Mouse (Mus musculus): ENCODE measurements around the gene Ube2cbp. TPM values are rescaled to one million over a fixed set of nuclear protein-coding genes. Genes with fewer than 3 reads are reported as not detected.
A peak's percentile ranks its signal among the peaks of the same experiment; 100 is the strongest.

The Ube2cbp gene
- total and polyA plus RNA-seq, 3 experiments = 3.3 to 6.4 (median 5.5) TPM

DNA sequence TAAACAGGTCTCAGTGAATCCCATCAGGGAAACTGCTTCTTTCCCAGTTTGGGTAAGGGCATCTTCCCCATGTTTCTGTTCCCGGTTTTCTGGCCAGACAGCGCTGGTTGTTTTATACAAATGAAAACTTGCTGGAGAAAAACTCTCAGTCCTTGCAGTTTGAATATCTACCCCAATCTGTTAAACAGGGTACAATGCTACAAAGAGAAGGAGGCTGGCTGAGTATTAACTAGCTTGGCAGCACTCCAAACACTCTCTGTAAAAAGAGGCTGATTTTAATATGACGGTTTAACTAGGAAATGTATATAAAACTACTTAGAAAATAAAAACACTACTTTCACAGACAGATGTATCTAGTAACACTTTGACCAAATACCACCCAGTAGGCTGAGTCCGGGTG lies 129.2 kb downstream of the Ube2cbp start:
- dilution Hi-C loops (cut with MboI; ENCODE audit: extremely low pct_ligation_motif_present, extremely low pct_unique_long_range_greater_than_20kb, low sequenced_read_pairs) (no loop called here), in situ Hi-C loops (cut with MboI; ENCODE audit: low pct_ligation_motif_present, low pct_unique_long_range_greater_than_20kb, low sequenced_read_pairs) (no loop called here)
- Histone ChIP-seq H3K79me2 (replicated peaks; ENCODE audit: control insufficient read depth, extremely low read depth, insufficient read depth, poor library complexity, severe bottlenecking) (no peaks in the 10 kb centered on the region), H3K27me3 (replicated peaks) (no peaks in the 10 kb centered on the region), H3K4me2 (ENCODE audit: insufficient read depth, low read depth, poor library complexity, severe bottlenecking) (no peak overlapping the region), H3K4me3 (replicated peaks in 1 of 3; ENCODE audit: low read depth in 2 of 3, low read length in 2 of 3, poor library complexity in 1 of 3) (no peak overlapping the region), H3K36me3 (replicated peaks in 1 of 2; ENCODE audit: control insufficient read depth in 1 of 2, insufficient read depth in 1 of 2, low read length in 1 of 2) (no peaks in the 10 kb centered on the region), H3K9ac (ENCODE audit: insufficient read depth, low read depth) (no peak overlapping the region), H3K9me3 (replicated peaks; ENCODE audit: low read length) (peaks cover 3% of the 10 kb centered on the region), H3K27ac (ENCODE audit: insufficient read depth, low read depth) (no peak overlapping the region), H3K4me1 (ENCODE audit: control insufficient read depth in 1 of 2, insufficient read depth in 2 of 2) (peaks cover 0 to 17% of the 10 kb centered on the region in 2 experiments; a peak in 2 of 4 replicates)
- TF ChIP-seq ZKSCAN1 (IDR thresholded peaks at IDR 0.05; ENCODE audit: borderline replicate concordance, low read depth, low read length) = no peak
- TF ChIP-seq PAX5 (IDR thresholded peaks at IDR 0.05; ENCODE audit: low read length) = no peak
- TF ChIP-seq USF2 (conservative IDR thresholded peaks at IDR 0.05; ENCODE audit: low read depth, low read length) = no peak
- TF ChIP-seq KAT2A (IDR thresholded peaks at IDR 0.05; ENCODE audit: insufficient replicate concordance, low read length) = no peak
- TF ChIP-seq JUN (IDR thresholded peaks at IDR 0.05; ENCODE audit: insufficient read depth, low read depth, low read length) = no peak
- TF ChIP-seq CTCF (conservative IDR thresholded peaks at IDR 0.05 in 1 of 2, IDR thresholded peaks at IDR 0.05 in 1 of 2; ENCODE audit: low read depth in 2 of 2, low read length in 2 of 2) = no peak
- no peak for TF ChIP-seq UBTF (IDR thresholded peaks at IDR 0.05; ENCODE audit: low read depth, low read length)
- TF ChIP-seq ZNF384 (IDR thresholded peaks at IDR 0.05; ENCODE audit: low read depth, low read length) = no peak
- no peak for TF ChIP-seq GABPA (IDR thresholded peaks at IDR 0.05; ENCODE audit: insufficient replicate concordance, low read depth, low read length)
- TF ChIP-seq HCFC1 (IDR thresholded peaks at IDR 0.05; ENCODE audit: low read depth, low read length) = no peak
- no peak for TF ChIP-seq EP300 (IDR thresholded peaks at IDR 0.05; ENCODE audit: low read length)
- TF ChIP-seq TCF12 (IDR thresholded peaks at IDR 0.05; ENCODE audit: low read depth, low read length) = no peak
- TF ChIP-seq MEF2A (IDR thresholded peaks at IDR 0.05; ENCODE audit: borderline replicate concordance, low read depth, low read length) = no peak
- no peak for TF ChIP-seq JUND (conservative IDR thresholded peaks at IDR 0.05; ENCODE audit: low read depth, low read length)
- TF ChIP-seq E2F4 (IDR thresholded peaks at IDR 0.05; ENCODE audit: insufficient replicate concordance, low read depth, low read length) = no peak
- DNase-seq (ENCODE audit: extremely low read depth) = no peak

- dilution Hi-C loops (cut with MboI; ENCODE audit: extremely low pct_ligation_motif_present, extremely low pct_unique_long_range_greater_than_20kb, low sequenced_read_pairs) = no loop called here
- H3K9me3 ChIP-seq (replicated peaks; ENCODE audit: low read length) = peaks cover 3% of the 10 kb centered on the region
- peak; percentile 6 for DNase-seq (ENCODE audit: extremely low read depth)
- H3K36me3 ChIP-seq (replicated peaks in 1 of 2; ENCODE audit: control insufficient read depth in 1 of 2, insufficient read depth in 1 of 2, low read length in 1 of 2) = no peaks in the 10 kb centered on the region
- no peak overlapping the region for H3K4me3 ChIP-seq (replicated peaks in 1 of 3; ENCODE audit: low read depth in 2 of 3, low read length in 2 of 3, poor library complexity in 1 of 3)
- no peak overlapping the region for H3K4me2 ChIP-seq (ENCODE audit: insufficient read depth, low read depth, poor library complexity, severe bottlenecking)
- H3K9ac ChIP-seq (ENCODE audit: insufficient read depth, low read depth) = no peak overlapping the region
- in situ Hi-C loops (cut with MboI; ENCODE audit: low pct_ligation_motif_present, low pct_unique_long_range_greater_than_20kb, low sequenced_read_pairs) = no loop called here
- H3K27ac ChIP-seq (ENCODE audit: insufficient read depth, low read depth) = no peak overlapping the region
- peaks cover 0 to 9% of the 10 kb centered on the region in 2 experiments; a peak in 2 of 4 replicates for H3K4me1 ChIP-seq (ENCODE audit: control insufficient read depth in 1 of 2, insufficient read depth in 2 of 2)
- no peak for TF ChIP-seq RCOR1 (conservative IDR thresholded peaks at IDR 0.05; ENCODE audit: low read depth, low read length)
- H3K27me3 ChIP-seq (replicated peaks) = no peaks in the 10 kb centered on the region
- H3K79me2 ChIP-seq (replicated peaks; ENCODE audit: control insufficient read depth, extremely low read depth, insufficient read depth, poor library complexity, severe bottlenecking) = no peaks in the 10 kb centered on the region
Measured at GRCm38 (mm10) chr9:86334357-86334756, 130.4 kb downstream of the Ube2cbp start.

All from CH12.LX (cell line).